Mouse (Mus musculus) spleen, adult 2 months (tissue): ENCODE results near the gene Gm11037. TPM values are rescaled to one million over a fixed set of nuclear protein-coding genes. Genes with fewer than 3 reads are reported as not detected.

Experiments
- DNase-seq, 2 experiments: peaks; one replicate each; pipeline versions ENCODE4 v3.0.0 to v3.0.0-alpha.2; 2012 to 2021; ENCODE audit warnings: low spot score in 2 of 2, low read depth in 1 of 2
- H3K27ac ChIP-seq: fragments of 200-500 bp; 2 replicates; pipeline ENCODE4 v1.5.1; 2012; ENCODE audit warnings: low read length, inconsistent platforms; ENCODE audit not compliant: insufficient read depth
- H3K27me3 ChIP-seq: fragments of 200-500 bp; 2 replicates; pipeline ENCODE4 v1.6.1; 2012; ENCODE audit warnings: mild to moderate bottlenecking, moderate library complexity, low read length, inconsistent platforms; ENCODE audit not compliant: control insufficient read depth, insufficient read depth
- H3K36me3 ChIP-seq: fragments of 200-500 bp; 2 replicates; pipeline ENCODE4 v1.6.1; 2012; ENCODE audit warnings: mild to moderate bottlenecking, low read length, inconsistent platforms; ENCODE audit not compliant: control insufficient read depth, insufficient read depth
- H3K4me1 ChIP-seq: fragments of 200-500 bp; 2 replicates; pipeline ENCODE4 v1.6.1; 2011; ENCODE audit warnings: inconsistent platforms; ENCODE audit not compliant: control insufficient read depth, insufficient read depth, insufficient read length
- H3K4me3 ChIP-seq: fragments of 200-500 bp; 2 replicates; pipeline ENCODE4 v1.5.1; 2011; ENCODE audit warnings: mild to moderate bottlenecking, inconsistent platforms; ENCODE audit not compliant: insufficient read depth, insufficient read length; ENCODE audit errors: extremely low read depth
- CTCF ChIP-seq: fragments of 200-500 bp; IDR thresholded peaks from 2 replicates; pipeline ENCODE4 v1.5.1; 2011; ENCODE audit warnings: mild to moderate bottlenecking, inconsistent platforms; ENCODE audit not compliant: insufficient read depth, insufficient read length, insufficient replicate concordance; ENCODE audit errors: extremely low read depth
- POLR2A ChIP-seq: fragments of 200-500 bp; IDR thresholded peaks from 2 replicates; pipeline ENCODE4 v1.6.1; 2011; ENCODE audit warnings: low read depth, low read length, inconsistent platforms
- WGBS: fragments of 180-500 bp; shearing (Covaris S2); methylation state at CpG from one replicate; pipeline ENCODE4 v1.1.7; 2018; 5-methylcytosine and 5-hydroxymethylcytosine counted together
- polyA plus RNA-seq: library from polyadenylated mRNA; depleted of rRNA; stranded (reverse); fragments of >200 nt; gene quantifications from 2 replicates; pipeline ENCODE4 v1.2.3, GENCODE M21; 2012

Gm11037 gene
- polyA plus RNA-seq, 1 experiment = not detected

- H3K4me1 ChIP-seq = no peaks in the 10 kb centered on the region
- no peak overlapping the region for H3K27ac ChIP-seq
- WGBS = 96% methylated on average over 8 of the region's 8 CpGs
- no peak overlapping the region for H3K4me3 ChIP-seq
- TF ChIP-seq CTCF (no peak), POLR2A (no peak)
- DNase-seq = no peak
- peaks cover 13% of the 10 kb centered on the region; the same call in 1 of the 2 replicates for H3K36me3 ChIP-seq
- H3K27me3 ChIP-seq = no peaks in the 10 kb centered on the region
Observed at GRCm38 (mm10) chr2:131147043-131147365, 13.7 kb downstream of the Gm11037 start.

- no peak overlapping the region for H3K4me3 ChIP-seq
- DNase-seq = no peak
- no peaks in the 10 kb centered on the region for H3K27me3 ChIP-seq
- H3K27ac ChIP-seq = no peak overlapping the region
- TF ChIP-seq CTCF (no peak), POLR2A (no peak)
- no peaks in the 10 kb centered on the region for H3K4me1 ChIP-seq
- 88% methylated on average over 8 of the region's 8 CpGs for WGBS
- peaks cover 15% of the 10 kb centered on the region; the same call in 1 of the 2 replicates for H3K36me3 ChIP-seq
Observed at GRCm38 (mm10) chr2:131148353-131149253, 15.3 kb downstream of the Gm11037 start.

- H3K36me3 ChIP-seq = peaks cover 15% of the 10 kb centered on the region; the same call in 1 of the 2 replicates
- WGBS = 94% methylated on average over 3 of the region's 3 CpGs
- no peaks in the 10 kb centered on the region for H3K27me3 ChIP-seq
- no peak overlapping the region for H3K4me3 ChIP-seq
- no peak overlapping the region for H3K27ac ChIP-seq
- no peak for DNase-seq
- TF ChIP-seq CTCF (no peak), POLR2A (no peak)
- no peaks in the 10 kb centered on the region for H3K4me1 ChIP-seq
Observed at GRCm38 (mm10) chr2:131149254-131149578, 15.9 kb downstream of the Gm11037 start.

- 86% methylated on average over 7 of the region's 7 CpGs for whole genome bisulfite sequencing
- Histone ChIP-seq H3K4me1 (no peaks in the 10 kb centered on the region), H3K36me3 (peaks cover 11% of the 10 kb centered on the region; the same call in 1 of the 2 replicates), H3K27ac (no peak overlapping the region), H3K27me3 (no peaks in the 10 kb centered on the region), H3K4me3 (no peak overlapping the region)
- DNase-seq = no peak
- TF ChIP-seq POLR2A = no peak
- no peak for TF ChIP-seq CTCF
Observed at GRCm38 (mm10) chr2:131152166-131152730, 19.0 kb downstream of the Gm11037 start.

- H3K4me3 ChIP-seq = no peak overlapping the region
- H3K27ac ChIP-seq = no peak overlapping the region
- DNase-seq = no peak
- H3K4me1 ChIP-seq = no peaks in the 10 kb centered on the region
- peaks cover 4% of the 10 kb centered on the region; the same call in 1 of the 2 replicates for H3K36me3 ChIP-seq
- H3K27me3 ChIP-seq = no peaks in the 10 kb centered on the region
- TF ChIP-seq POLR2A (no peak), CTCF (no peak)
- 94% methylated on average over 4 of the region's 4 CpGs for WGBS
Observed at GRCm38 (mm10) chr2:131154036-131154435, 20.7 kb downstream of the Gm11037 start.

- Histone ChIP-seq H3K4me3 (no peak overlapping the region), H3K36me3 (peaks cover 2% of the 10 kb centered on the region; the same call in 1 of the 2 replicates), H3K27me3 (no peaks in the 10 kb centered on the region), H3K4me1 (peaks cover 3% of the 10 kb centered on the region; the same call in 1 of the 2 replicates), H3K27ac (no peak overlapping the region)
- 89% methylated on average over 7 of the region's 7 CpGs for whole genome bisulfite sequencing
- no peak for DNase-seq
- TF ChIP-seq POLR2A (no peak), CTCF (no peak)
Observed at GRCm38 (mm10) chr2:131156987-131157386, 23.7 kb downstream of the Gm11037 start.
